Mouse (Mus musculus): Measurements from ENCODE around the gene Rgl1. TPM values are rescaled to one million over a fixed set of nuclear protein-coding genes. Genes with fewer than 3 reads are reported as not detected.
A peak's percentile ranks its signal among the peaks of the same experiment; 100 is the strongest.

The Rgl1 gene
- polyA plus RNA-seq, 1 experiment, result 49.2 TPM

- TF ChIP-seq CTCF (IDR thresholded peaks at IDR 0.05; ENCODE audit: control insufficient read depth, insufficient read depth, insufficient replicate concordance, low read depth, low read length) (no peak), POLR2A (IDR thresholded peaks at IDR 0.05; ENCODE audit: control insufficient read depth, low read depth, low read length) (no peak)
- H3K4me3 ChIP-seq (ENCODE audit: control insufficient read depth, low read depth, low read length), result no peak overlapping the region
- no peak overlapping the region for H3K27ac ChIP-seq (ENCODE audit: control insufficient read depth, insufficient read depth, low read depth, low read length)
- H3K36me3 ChIP-seq (ENCODE audit: control insufficient read depth, insufficient read depth, low read length), result no peaks in the 10 kb centered on the region
- H3K4me1 ChIP-seq (ENCODE audit: control insufficient read depth, insufficient read depth, low read length), result no peaks in the 10 kb centered on the region; the same call in 1 of the 2 replicates
- H3K27me3 ChIP-seq (ENCODE audit: control insufficient read depth, insufficient read depth, low read length), result no peaks in the 10 kb centered on the region
These were observed 131.5 kb downstream of the Rgl1 start for GRCm38 (mm10) chr1:152634638-152635037.

DNA sequence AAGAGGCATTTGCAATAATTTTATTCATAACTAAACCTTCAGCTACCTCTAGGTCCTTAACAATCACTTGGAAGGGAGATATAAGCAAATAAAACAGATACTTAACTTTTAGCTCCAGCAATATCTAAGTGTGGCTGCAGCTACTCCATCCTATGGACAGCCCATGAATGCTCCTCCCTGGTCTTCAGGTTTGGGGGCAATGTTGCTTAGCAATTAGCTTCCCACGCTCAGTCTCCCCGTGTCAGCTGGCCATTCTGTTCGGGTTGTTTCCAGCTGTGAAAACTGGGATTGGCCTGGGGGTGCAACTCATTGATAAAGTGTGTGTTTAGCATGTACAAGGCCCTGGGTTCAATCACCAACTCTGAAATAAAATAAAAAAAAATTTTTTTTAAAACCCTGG is 136.4 kb downstream of the Rgl1 start:
- TF ChIP-seq POLR2A (IDR thresholded peaks at IDR 0.05; ENCODE audit: control insufficient read depth, low read depth, low read length), result no peak
- no peak for TF ChIP-seq CTCF (IDR thresholded peaks at IDR 0.05; ENCODE audit: control insufficient read depth, insufficient read depth, insufficient replicate concordance, low read depth, low read length)
- no peaks in the 10 kb centered on the region for H3K36me3 ChIP-seq (ENCODE audit: control insufficient read depth, insufficient read depth, low read length)
- H3K27ac ChIP-seq (ENCODE audit: control insufficient read depth, insufficient read depth, low read depth, low read length), result no peak overlapping the region
- H3K27me3 ChIP-seq (ENCODE audit: control insufficient read depth, insufficient read depth, low read length), result no peaks in the 10 kb centered on the region
- peaks cover under 1% of the 10 kb centered on the region for H3K4me1 ChIP-seq (ENCODE audit: control insufficient read depth, insufficient read depth, low read length)
- no peak overlapping the region for H3K4me3 ChIP-seq (ENCODE audit: control insufficient read depth, low read depth, low read length)

DNA sequence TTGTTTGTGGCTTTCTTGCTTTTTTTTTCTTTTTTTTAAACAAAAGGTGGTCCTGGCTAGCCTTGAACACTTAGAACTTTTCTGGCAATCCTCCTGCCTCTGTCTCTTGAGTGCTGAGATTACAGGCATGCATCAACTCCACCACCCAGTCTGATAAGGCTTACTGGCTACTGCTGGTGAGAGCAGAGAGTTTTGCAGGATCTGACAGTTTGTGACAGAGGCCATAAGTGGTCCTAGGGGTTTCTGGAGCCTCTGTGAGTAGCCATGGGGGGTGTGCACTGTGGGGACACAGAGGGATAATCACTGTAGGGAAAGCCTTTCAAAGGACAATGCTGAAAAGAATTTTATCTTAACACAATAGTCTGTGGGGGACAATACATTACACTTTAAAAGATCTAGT is 140.5 kb downstream of the Rgl1 start:
- Histone ChIP-seq H3K27ac (ENCODE audit: control insufficient read depth, insufficient read depth, low read depth, low read length) (no peak overlapping the region), H3K4me3 (ENCODE audit: control insufficient read depth, low read depth, low read length) (no peak overlapping the region)

DNA sequence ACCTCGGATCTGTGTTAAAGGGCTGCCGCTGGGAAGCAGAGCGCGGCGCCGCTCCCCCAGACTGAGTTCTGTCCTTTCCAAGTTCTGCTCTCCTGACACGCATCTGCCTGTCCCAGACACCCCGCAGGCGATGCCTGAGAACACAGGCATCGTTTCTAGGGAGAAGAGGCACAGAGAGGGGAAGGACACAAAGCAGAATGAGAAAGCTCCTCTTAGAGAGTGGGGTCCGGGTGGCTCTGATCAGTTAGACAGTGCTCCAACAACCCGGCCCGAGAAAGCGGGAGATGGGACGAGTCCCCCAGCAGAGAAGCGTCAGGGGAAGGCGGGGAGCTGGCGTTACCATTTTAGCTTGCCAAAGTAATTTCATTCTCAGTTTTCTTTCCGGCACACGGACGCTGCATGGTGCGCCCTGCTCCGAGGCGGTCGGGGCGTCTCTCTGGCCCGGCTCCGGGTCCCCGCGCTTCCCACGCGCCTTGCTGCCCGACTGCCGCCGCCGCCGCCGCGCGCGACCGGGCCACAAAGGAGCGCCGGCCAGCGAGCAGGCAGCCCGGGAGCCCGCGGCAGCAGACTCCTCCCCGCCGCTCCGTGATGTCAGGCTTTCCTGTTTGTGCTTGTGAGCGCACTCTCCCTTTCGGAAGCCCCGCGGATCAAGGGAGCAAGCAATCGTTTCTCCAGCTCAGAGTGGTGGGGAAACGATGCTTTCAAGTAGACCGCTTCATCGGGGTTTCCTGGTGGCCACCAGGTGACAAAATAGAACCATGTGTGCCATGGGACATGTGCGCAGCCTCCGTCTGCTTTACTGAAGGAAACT is 141.3 kb downstream of the Rgl1 start:
- Histone ChIP-seq H3K36me3 (ENCODE audit: control insufficient read depth, insufficient read depth, low read length) (no peaks in the 10 kb centered on the region), H3K27ac (ENCODE audit: control insufficient read depth, insufficient read depth, low read depth, low read length) (peak overlapping the region; percentile 65), H3K4me1 (ENCODE audit: control insufficient read depth, insufficient read depth, low read length) (peaks cover 5% of the 10 kb centered on the region), H3K27me3 (ENCODE audit: control insufficient read depth, insufficient read depth, low read length) (no peaks in the 10 kb centered on the region), H3K4me3 (ENCODE audit: control insufficient read depth, low read depth, low read length) (peak overlapping the region; percentile 85)
- TF ChIP-seq CTCF (IDR thresholded peaks at IDR 0.05; ENCODE audit: control insufficient read depth, insufficient read depth, insufficient replicate concordance, low read depth, low read length) (no peak), POLR2A (IDR thresholded peaks at IDR 0.05; ENCODE audit: control insufficient read depth, low read depth, low read length) (no peak; the same call in 1 of the 2 replicates)

More for the DNA sequence above, 140.5 kb downstream of the Rgl1 start:
- no peaks in the 10 kb centered on the region for H3K36me3 ChIP-seq (ENCODE audit: control insufficient read depth, insufficient read depth, low read length)
- no peaks in the 10 kb centered on the region for H3K27me3 ChIP-seq (ENCODE audit: control insufficient read depth, insufficient read depth, low read length)
- H3K4me1 ChIP-seq (ENCODE audit: control insufficient read depth, insufficient read depth, low read length), result peaks cover 5% of the 10 kb centered on the region
- TF ChIP-seq POLR2A (IDR thresholded peaks at IDR 0.05; ENCODE audit: control insufficient read depth, low read depth, low read length) (no peak), CTCF (IDR thresholded peaks at IDR 0.05; ENCODE audit: control insufficient read depth, insufficient read depth, insufficient replicate concordance, low read depth, low read length) (no peak)

- peaks cover 5% of the 10 kb centered on the region for H3K4me1 ChIP-seq (ENCODE audit: control insufficient read depth, insufficient read depth, low read length)
- H3K27me3 ChIP-seq (ENCODE audit: control insufficient read depth, insufficient read depth, low read length), result no peaks in the 10 kb centered on the region
- H3K27ac ChIP-seq (ENCODE audit: control insufficient read depth, insufficient read depth, low read depth, low read length), result peak overlapping the region; percentile 5; the same call in 1 of the 2 replicates
- no peak overlapping the region for H3K4me3 ChIP-seq (ENCODE audit: control insufficient read depth, low read depth, low read length)
- no peaks in the 10 kb centered on the region for H3K36me3 ChIP-seq (ENCODE audit: control insufficient read depth, insufficient read depth, low read length)
- TF ChIP-seq CTCF (IDR thresholded peaks at IDR 0.05; ENCODE audit: control insufficient read depth, insufficient read depth, insufficient replicate concordance, low read depth, low read length) (no peak), POLR2A (IDR thresholded peaks at IDR 0.05; ENCODE audit: control insufficient read depth, low read depth, low read length) (no peak)
These were observed 142.5 kb downstream of the Rgl1 start for GRCm38 (mm10) chr1:152623375-152624270.

- no peaks in the 10 kb centered on the region for H3K36me3 ChIP-seq (ENCODE audit: control insufficient read depth, insufficient read depth, low read length)
- no peak for TF ChIP-seq CTCF (IDR thresholded peaks at IDR 0.05; ENCODE audit: control insufficient read depth, insufficient read depth, insufficient replicate concordance, low read depth, low read length)
- no peak overlapping the region for H3K4me3 ChIP-seq (ENCODE audit: control insufficient read depth, low read depth, low read length)
- H3K27ac ChIP-seq (ENCODE audit: control insufficient read depth, insufficient read depth, low read depth, low read length), result peak overlapping the region; percentile 5; the same call in 1 of the 2 replicates
- peaks cover 5% of the 10 kb centered on the region for H3K4me1 ChIP-seq (ENCODE audit: control insufficient read depth, insufficient read depth, low read length)
- H3K27me3 ChIP-seq (ENCODE audit: control insufficient read depth, insufficient read depth, low read length), result no peaks in the 10 kb centered on the region
These were observed 143.4 kb downstream of the Rgl1 start for GRCm38 (mm10) chr1:152622765-152623211.

DNA sequence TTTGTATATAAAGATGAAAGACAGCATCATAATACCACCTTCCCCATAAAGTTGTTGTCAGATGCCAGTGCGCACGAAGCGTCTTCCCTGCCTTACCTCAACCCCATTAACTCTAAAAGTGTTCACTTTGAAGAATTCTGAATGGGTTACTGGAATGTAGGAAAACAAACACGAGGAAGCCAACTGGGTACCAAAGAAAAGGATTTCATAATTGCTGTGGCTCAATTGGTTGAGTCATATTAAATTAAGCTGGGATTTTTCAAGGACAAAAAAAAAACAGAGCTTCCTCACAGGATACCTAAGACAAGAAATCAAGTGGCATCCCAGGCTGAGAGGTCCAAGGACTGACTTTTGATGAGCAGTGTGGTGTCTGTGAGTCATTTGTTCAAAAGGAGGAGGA is 144.5 kb downstream of the Rgl1 start:
- peaks cover 5% of the 10 kb centered on the region for H3K4me1 ChIP-seq (ENCODE audit: control insufficient read depth, insufficient read depth, low read length)
- TF ChIP-seq POLR2A (IDR thresholded peaks at IDR 0.05; ENCODE audit: control insufficient read depth, low read depth, low read length), result no peak
- TF ChIP-seq CTCF (IDR thresholded peaks at IDR 0.05; ENCODE audit: control insufficient read depth, insufficient read depth, insufficient replicate concordance, low read depth, low read length), result no peak

More for the DNA sequence above, 144.5 kb downstream of the Rgl1 start:
- H3K27me3 ChIP-seq (ENCODE audit: control insufficient read depth, insufficient read depth, low read length), result no peaks in the 10 kb centered on the region
- no peak overlapping the region for H3K4me3 ChIP-seq (ENCODE audit: control insufficient read depth, low read depth, low read length)
- no peak overlapping the region for H3K27ac ChIP-seq (ENCODE audit: control insufficient read depth, insufficient read depth, low read depth, low read length)
- no peaks in the 10 kb centered on the region for H3K36me3 ChIP-seq (ENCODE audit: control insufficient read depth, insufficient read depth, low read length)
